Mouse (Mus musculus): Measurements from ENCODE around the gene Tulp4. TPM values are rescaled to one million over a fixed set of nuclear protein-coding genes. Genes with fewer than 3 reads are reported as not detected.

Gene Tulp4
- total and polyA plus RNA-seq, 2 experiments from 2014 or later: 91.9 to 218 TPM

DNA sequence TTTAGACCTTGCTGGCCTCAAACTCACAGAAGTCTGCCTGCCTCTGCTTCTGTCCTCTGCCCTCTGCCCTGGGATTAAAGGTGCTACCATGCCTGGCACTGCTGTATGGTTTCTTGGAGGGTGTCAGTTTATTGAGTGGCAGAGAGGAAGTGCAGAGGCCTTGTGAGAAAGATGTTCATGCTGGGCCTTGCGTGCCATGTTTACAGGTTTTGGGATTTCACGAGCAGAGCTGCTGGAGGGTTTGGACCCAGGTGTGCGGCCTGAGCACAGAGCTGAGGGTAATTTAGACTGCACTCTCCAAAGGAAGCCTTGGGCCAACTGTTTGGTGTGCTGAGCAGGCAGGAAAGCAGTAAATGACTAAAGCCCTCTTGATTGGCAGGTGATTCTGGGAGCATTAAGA, 11.7 kb downstream of the Tulp4 start:
- no peak overlapping the region for H3K27ac ChIP-seq

DNA sequence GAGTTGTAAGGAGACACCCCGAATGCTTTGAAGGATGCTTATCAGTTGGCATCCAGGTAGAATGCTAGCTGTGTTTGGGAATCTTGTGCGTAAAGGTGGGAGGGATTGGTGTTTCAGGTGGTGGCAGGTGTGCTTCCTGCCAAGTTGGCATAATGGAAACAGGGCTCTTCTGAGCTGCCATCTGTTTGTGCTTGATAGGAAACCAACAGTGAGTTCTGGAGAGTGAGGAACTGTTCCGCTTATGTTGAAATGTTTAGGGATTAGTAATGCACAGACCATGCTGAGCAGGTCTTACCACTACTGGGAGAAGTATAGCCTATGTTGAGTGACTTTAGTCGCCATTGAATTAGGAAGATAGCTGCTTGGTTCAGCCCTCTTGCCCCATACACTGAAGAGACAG, 12.6 kb downstream of the Tulp4 start:
- no peak for TF ChIP-seq CTCF (IDR thresholded peaks at IDR 0.05; ENCODE audit: low read depth)
- DNase-seq (ENCODE audit: low spot score): peak; percentile 34
- Histone ChIP-seq H3K36me3 (ENCODE audit: insufficient read depth, low read length) (no peaks in the 10 kb centered on the region), H3K4me3 (ENCODE audit: low read length) (no peak overlapping the region), H3K9me3 (ENCODE audit: low read length) (no peaks in the 10 kb centered on the region), H3K27me3 (ENCODE audit: insufficient read depth, low read length) (no peaks in the 10 kb centered on the region), H3K27ac (peak overlapping the region; percentile 36; the same call in 1 of the 2 replicates), H3K9ac (replicated peaks; ENCODE audit: low read length) (no peak overlapping the region), H3K4me1 (ENCODE audit: insufficient read depth, low read length) (no peaks in the 10 kb centered on the region), H3K4me2 (ENCODE audit: low read depth, low read length) (no peak overlapping the region)
- 73% methylated on average over 4 of the region's 4 CpGs for WGBS
- ATAC-seq: 0 out of 2 replicates have a peak, but pooled peaks have one; percentile 18

More for the DNA sequence above, 11.7 kb downstream of the Tulp4 start:
- Histone ChIP-seq H3K9me3 (ENCODE audit: low read length) (no peaks in the 10 kb centered on the region), H3K36me3 (ENCODE audit: insufficient read depth, low read length) (no peaks in the 10 kb centered on the region), H3K4me2 (ENCODE audit: low read depth, low read length) (no peak overlapping the region), H3K27me3 (ENCODE audit: insufficient read depth, low read length) (no peaks in the 10 kb centered on the region), H3K9ac (replicated peaks; ENCODE audit: low read length) (no peak overlapping the region), H3K4me3 (ENCODE audit: low read length) (no peak overlapping the region), H3K4me1 (ENCODE audit: insufficient read depth, low read length) (no peaks in the 10 kb centered on the region)
- ATAC-seq: no peak
- WGBS: 73% methylated on average over 3 of the region's 3 CpGs
- no peak for TF ChIP-seq CTCF (IDR thresholded peaks at IDR 0.05; ENCODE audit: low read depth)
- DNase-seq (ENCODE audit: low spot score): no peak

DNA sequence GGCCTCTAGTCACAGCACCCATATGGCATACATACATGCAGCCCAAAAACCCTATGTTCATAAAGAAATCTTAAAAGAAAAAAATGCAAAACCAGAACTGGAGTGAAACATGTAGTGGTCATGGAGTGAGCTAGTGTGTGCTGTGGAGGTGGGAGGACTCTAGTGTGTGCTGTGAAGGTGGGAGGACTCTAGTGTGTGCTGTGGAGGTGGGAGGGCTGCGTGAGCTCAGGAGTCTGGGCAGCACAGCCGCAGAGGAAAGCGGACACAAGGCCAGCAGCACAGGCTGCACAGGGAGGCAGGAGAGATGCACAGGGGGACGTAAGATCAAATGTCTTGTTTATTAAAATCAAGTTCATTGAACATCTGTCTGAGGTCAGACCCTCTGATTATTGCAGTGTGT, 17.5 kb downstream of the Tulp4 start:
- Histone ChIP-seq H3K4me3 (ENCODE audit: low read length) (no peak overlapping the region), H3K9ac (replicated peaks; ENCODE audit: low read length) (no peak overlapping the region), H3K4me1 (ENCODE audit: insufficient read depth, low read length) (no peaks in the 10 kb centered on the region), H3K4me2 (ENCODE audit: low read depth, low read length) (no peak overlapping the region), H3K27ac (no peak overlapping the region), H3K36me3 (ENCODE audit: insufficient read depth, low read length) (0 out of 2 replicates have a peak, but pooled peaks cover 4% of the 10 kb centered on the region), H3K9me3 (ENCODE audit: low read length) (no peaks in the 10 kb centered on the region), H3K27me3 (ENCODE audit: insufficient read depth, low read length) (no peaks in the 10 kb centered on the region)
- no peak for ATAC-seq
- 81% methylated on average over 4 of the region's 4 CpGs for WGBS
- no peak for DNase-seq (ENCODE audit: low spot score)
- no peak for TF ChIP-seq CTCF (IDR thresholded peaks at IDR 0.05; ENCODE audit: low read depth)

DNA sequence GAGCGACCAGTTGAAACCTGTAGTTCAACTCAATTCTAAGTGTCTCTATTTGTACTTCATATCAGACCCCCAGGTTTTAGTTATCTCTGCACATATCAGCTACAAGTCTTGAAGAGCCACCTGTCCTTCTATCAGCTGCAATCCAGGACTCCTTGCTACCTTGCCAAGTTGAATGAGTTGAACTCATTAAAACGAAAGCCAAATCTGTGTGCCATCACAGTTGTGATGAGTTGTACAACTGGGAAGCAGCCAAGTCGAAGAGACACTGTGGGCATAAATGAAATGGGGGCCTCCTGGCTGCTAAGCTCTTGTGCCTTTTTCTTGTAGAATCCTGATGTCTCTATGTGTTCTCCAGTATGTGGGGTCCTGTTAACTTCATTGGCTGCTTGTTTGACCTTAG, 19.2 kb downstream of the Tulp4 start:
- no peak overlapping the region for H3K4me3 ChIP-seq (ENCODE audit: low read length)
- H3K27ac ChIP-seq: no peak overlapping the region
- no peak overlapping the region for H3K4me2 ChIP-seq (ENCODE audit: low read depth, low read length)
- DNase-seq (ENCODE audit: low spot score) (no peak), ATAC-seq (no peak)
- no peaks in the 10 kb centered on the region for H3K4me1 ChIP-seq (ENCODE audit: insufficient read depth, low read length)
- no peak overlapping the region for H3K9ac ChIP-seq (replicated peaks; ENCODE audit: low read length)
- H3K27me3 ChIP-seq (ENCODE audit: insufficient read depth, low read length): no peaks in the 10 kb centered on the region
- no peaks in the 10 kb centered on the region for H3K9me3 ChIP-seq (ENCODE audit: low read length)
- TF ChIP-seq CTCF (IDR thresholded peaks at IDR 0.05; ENCODE audit: low read depth): no peak
- 87% methylated on average over 3 of the region's 3 CpGs for WGBS
- H3K36me3 ChIP-seq (ENCODE audit: insufficient read depth, low read length): 0 out of 2 replicates have a peak, but pooled peaks cover 4% of the 10 kb centered on the region

DNA sequence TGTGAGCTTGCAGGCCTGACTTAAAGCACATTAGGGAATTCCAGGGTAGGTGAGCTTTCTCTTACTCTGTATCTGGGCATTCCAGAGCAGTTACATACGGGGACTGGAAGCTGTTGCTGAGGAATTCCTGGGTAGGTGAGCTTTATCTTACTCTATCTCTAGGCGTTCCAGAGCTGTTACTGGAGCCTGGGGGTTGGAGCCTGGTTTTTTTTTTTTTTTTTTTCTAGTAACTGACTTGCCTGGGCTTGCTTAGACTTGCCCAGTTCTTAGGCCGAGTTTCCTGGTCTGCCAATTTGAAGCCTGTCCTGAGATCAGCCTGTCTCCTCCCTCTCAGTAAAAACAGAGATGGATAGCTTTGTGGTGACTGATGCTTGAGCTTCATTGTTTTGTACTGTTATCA, 21.8 kb downstream of the Tulp4 start:
- Histone ChIP-seq H3K4me1 (ENCODE audit: insufficient read depth, low read length) (no peaks in the 10 kb centered on the region), H3K27ac (no peak overlapping the region), H3K4me3 (ENCODE audit: low read length) (no peak overlapping the region), H3K9me3 (ENCODE audit: low read length) (no peaks in the 10 kb centered on the region), H3K27me3 (ENCODE audit: insufficient read depth, low read length) (no peaks in the 10 kb centered on the region), H3K36me3 (ENCODE audit: insufficient read depth, low read length) (peaks cover 8% of the 10 kb centered on the region; the same call in 1 of the 2 replicates), H3K4me2 (ENCODE audit: low read depth, low read length) (no peak overlapping the region), H3K9ac (replicated peaks; ENCODE audit: low read length) (no peak overlapping the region)
- 66% methylated on average over 3 of the region's 3 CpGs for WGBS
- no peak for TF ChIP-seq CTCF (IDR thresholded peaks at IDR 0.05; ENCODE audit: low read depth)
- DNase-seq (ENCODE audit: low spot score): no peak
- ATAC-seq: no peak

DNA sequence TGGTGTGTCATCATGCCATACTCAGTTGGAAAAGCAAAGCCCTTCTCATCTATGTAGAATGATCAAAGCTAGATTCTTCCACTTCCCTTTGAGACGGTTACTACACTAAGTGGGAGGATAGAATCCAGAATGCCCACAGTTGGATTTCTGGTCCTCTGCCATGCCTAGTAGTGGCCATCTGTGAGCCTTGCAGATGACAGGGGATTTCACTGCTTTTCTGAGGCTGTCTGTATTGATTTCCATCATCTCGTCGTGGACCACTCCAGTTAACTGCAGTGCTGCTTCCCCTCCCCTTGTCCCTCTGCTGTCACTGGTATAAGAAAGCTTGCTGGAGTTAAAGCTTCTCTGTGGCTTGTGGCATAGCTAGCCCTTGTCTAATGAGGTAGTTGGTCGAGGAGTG, 23.1 kb downstream of the Tulp4 start:
- Histone ChIP-seq H3K4me1 (ENCODE audit: insufficient read depth, low read length) (no peaks in the 10 kb centered on the region), H3K4me2 (ENCODE audit: low read depth, low read length) (no peak overlapping the region), H3K27me3 (ENCODE audit: insufficient read depth, low read length) (no peaks in the 10 kb centered on the region), H3K4me3 (ENCODE audit: low read length) (no peak overlapping the region), H3K36me3 (ENCODE audit: insufficient read depth, low read length) (peaks cover 7% of the 10 kb centered on the region; the same call in 1 of the 2 replicates), H3K27ac (0 out of 2 replicates have a peak overlapping the region, but pooled peaks have one; percentile 16), H3K9me3 (ENCODE audit: low read length) (no peaks in the 10 kb centered on the region), H3K9ac (replicated peaks; ENCODE audit: low read length) (no peak overlapping the region)
- DNase-seq (ENCODE audit: low spot score) (peak; percentile 85), ATAC-seq (peak; percentile 78)
- TF ChIP-seq CTCF (IDR thresholded peaks at IDR 0.05; ENCODE audit: low read depth): no peak
- 44% methylated on average over 4 of the region's 4 CpGs for WGBS

DNA sequence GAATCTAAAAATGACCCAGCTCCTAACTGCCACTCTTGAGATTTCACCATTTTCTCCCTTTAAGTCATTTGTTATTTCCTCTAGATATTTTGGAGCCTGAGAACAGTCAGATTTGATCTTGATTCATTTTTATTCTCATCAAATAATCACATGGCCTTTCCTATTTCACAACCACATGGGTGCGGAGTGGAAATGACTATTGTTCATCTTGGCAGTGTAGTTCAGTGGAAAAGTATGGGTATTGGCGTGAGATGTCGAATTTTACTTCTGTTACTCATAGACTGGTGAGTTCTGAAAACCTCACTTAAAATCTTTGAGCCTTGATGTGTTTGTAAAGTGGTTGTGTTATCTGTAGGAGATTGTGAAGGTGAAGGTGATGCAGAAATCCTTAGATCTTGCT, 24.8 kb downstream of the Tulp4 start:
- Histone ChIP-seq H3K27me3 (ENCODE audit: insufficient read depth, low read length) (no peaks in the 10 kb centered on the region), H3K4me2 (ENCODE audit: low read depth, low read length) (no peak overlapping the region), H3K36me3 (ENCODE audit: insufficient read depth, low read length) (peaks cover 4% of the 10 kb centered on the region; the same call in 1 of the 2 replicates), H3K9ac (replicated peaks; ENCODE audit: low read length) (no peak overlapping the region), H3K4me1 (ENCODE audit: insufficient read depth, low read length) (no peaks in the 10 kb centered on the region), H3K27ac (no peak overlapping the region), H3K9me3 (ENCODE audit: low read length) (no peaks in the 10 kb centered on the region), H3K4me3 (ENCODE audit: low read length) (no peak overlapping the region)
- TF ChIP-seq CTCF (IDR thresholded peaks at IDR 0.05; ENCODE audit: low read depth): no peak
- DNase-seq (ENCODE audit: low spot score) (no peak), ATAC-seq (no peak)
- WGBS: 97% methylated on average over 3 of the region's 3 CpGs

Data from hindbrain, postnatal 0 days (tissue).